Mouse (Mus musculus): ENCODE measurements around the gene Zfp661.

GRCm38 (mm10) chr2:127622065-127622464 lies 35.2 kb upstream of the Zfp661 start:
- TF ChIP-seq GATA1 (IDR thresholded peaks at IDR 0.05; ENCODE audit: low read length): no peak
- no peak for TF ChIP-seq TAL1 (IDR thresholded peaks at IDR 0.05; ENCODE audit: low read length)

Data from erythroblast, embryonic 14.5 days (primary cell).